Mouse (Mus musculus) E14TG2a.4 (cell line): ENCODE measurements at regions not wholly inside any gene's neighbourhood (a gene's known extent, or its start where the extent isn't known, plus 50 kb on each side); places are given as distances from the start of the nearest gene placed in this dataset.

Experiments used
- CTCF ChIP-seq: conservative IDR thresholded peaks from 2 replicates; pipeline ENCODE4 v1.5.1; 2014; ENCODE audit warnings: low read length
- NANOG ChIP-seq: IDR thresholded peaks from 2 replicates; pipeline ENCODE4 v1.6.1; 2014; ENCODE audit warnings: borderline replicate concordance, low read length, mixed read lengths
- POU5F1 ChIP-seq: IDR thresholded peaks from 2 replicates; pipeline ENCODE4 v1.6.1; 2014; ENCODE audit warnings: low read length, borderline replicate concordance

GRCm38 (mm10) chrX:130601911-130602310, 852.4 kb downstream of the Diaph2 start:
- TF ChIP-seq POU5F1 (no peak), CTCF (no peak), NANOG (no peak)
